Mouse (Mus musculus) heart, embryonic 10.5 days (tissue): ENCODE data around the gene Rbks. TPM values are rescaled to one million over a fixed set of nuclear protein-coding genes. Genes with fewer than 3 reads are reported as not detected.

ENCODE experiments used
- DNase-seq: peaks from one replicate; pipeline ENCODE4 v3.0.0-alpha.2; 2017; ENCODE audit warnings: low spot score
- H3K27ac ChIP-seq: fragments of 300-500 bp; sonication (generic); 2 replicates; pipeline ENCODE4 v1.5.1; 2016; ENCODE audit warnings: mild to moderate bottlenecking
- H3K27me3 ChIP-seq: fragments of 300-500 bp; sonication (generic); 2 replicates; pipeline ENCODE4 v1.6.1; 2016; ENCODE audit warnings: mild to moderate bottlenecking; ENCODE audit not compliant: poor library complexity, insufficient read depth, severe bottlenecking
- H3K36me3 ChIP-seq: fragments of 300-500 bp; sonication (generic); 2 replicates; pipeline ENCODE4 v1.6.1; 2016; ENCODE audit warnings: mild to moderate bottlenecking, moderate library complexity
- H3K4me1 ChIP-seq: fragments of 300-500 bp; sonication (generic); 2 replicates; pipeline ENCODE4 v1.6.1; 2016; ENCODE audit warnings: mild to moderate bottlenecking
- H3K4me3 ChIP-seq: fragments of 300-500 bp; sonication (generic); 2 replicates; pipeline ENCODE4 v1.5.1; 2016; ENCODE audit warnings: mild to moderate bottlenecking, moderate library complexity
- H3K9me3 ChIP-seq: fragments of 300-500 bp; sonication (generic); 2 replicates; pipeline ENCODE4 v1.6.1; 2016; ENCODE audit warnings: mild to moderate bottlenecking, moderate library complexity
- WGBS: fragments of 180-500 bp; shearing (Covaris S2); methylation state at CpG from one replicate; pipeline ENCODE4 v1.1.7; 2016; 5-methylcytosine and 5-hydroxymethylcytosine counted together
- polyA plus RNA-seq: library from polyadenylated mRNA; unstranded; fragments of >200 nt; fragmentation: Nextera tagmentation; extraction: Ambion mirVana; gene quantifications from 2 replicates; pipeline ENCODE4 v1.2.1, GENCODE M21; 2016

The Rbks gene
- polyA plus RNA-seq, 1 experiment from 2014 or later, result 6.8 TPM

DNA sequence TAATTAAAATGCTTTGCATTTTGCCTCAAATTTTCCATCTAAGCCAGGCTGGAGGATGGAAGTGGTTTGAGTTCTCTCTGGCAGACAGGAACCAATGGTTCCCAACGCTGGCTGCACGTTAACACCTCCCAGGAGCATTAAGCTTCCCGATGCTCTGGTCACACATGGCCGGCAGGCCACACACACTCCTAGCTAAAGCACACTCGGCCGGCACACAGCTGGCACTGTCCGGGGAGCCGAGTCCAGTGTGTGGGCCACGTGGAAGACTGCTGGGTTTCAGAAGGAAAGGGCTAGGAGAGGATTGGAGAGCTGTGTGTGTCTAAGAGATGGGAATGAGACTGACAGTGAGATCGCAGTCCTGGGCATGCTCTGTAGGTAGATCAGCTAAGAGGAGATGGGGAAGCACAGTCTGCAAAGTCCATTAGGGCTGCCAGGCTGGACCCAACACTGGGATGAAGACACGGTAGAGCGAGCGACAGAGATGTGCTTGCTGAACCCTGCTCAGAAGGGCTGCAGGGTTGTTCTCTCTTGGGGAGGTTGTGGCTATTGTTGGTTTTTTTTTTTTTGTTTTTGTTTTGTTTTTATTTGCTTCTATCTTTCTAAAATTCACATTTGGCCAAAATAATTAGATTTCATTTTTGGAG, 29.0 kb downstream of the Rbks start:
- H3K27ac ChIP-seq, result no peak overlapping the region
- 85% methylated on average over 13 of the region's 13 CpGs for WGBS
- H3K27me3 ChIP-seq, result no peaks in the 10 kb centered on the region
- DNase-seq, result no peak
- H3K9me3 ChIP-seq, result no peaks in the 10 kb centered on the region
- H3K36me3 ChIP-seq, result no peaks in the 10 kb centered on the region
- H3K4me1 ChIP-seq, result peaks cover 7% of the 10 kb centered on the region; the same call in 1 of the 2 replicates
- H3K4me3 ChIP-seq, result no peak overlapping the region

DNA sequence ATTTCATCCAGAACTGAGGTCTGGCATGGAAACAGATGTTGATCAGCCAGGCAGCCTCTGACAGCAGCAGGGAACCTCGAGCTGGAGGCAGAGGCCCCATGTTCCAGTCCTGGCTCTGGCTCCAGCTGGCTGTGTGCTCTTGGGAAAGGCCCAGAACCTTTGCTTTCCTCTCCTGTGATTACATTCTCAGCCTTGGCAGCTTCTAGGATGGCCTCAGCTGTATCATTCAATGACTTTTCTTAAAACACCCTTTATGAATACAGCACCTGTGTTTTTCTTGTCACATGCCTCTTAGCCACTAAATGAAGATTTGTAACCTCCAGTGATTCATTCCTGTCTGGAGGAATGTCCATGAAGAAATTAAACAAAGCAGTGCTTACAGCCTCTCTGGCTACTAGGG, 31.3 kb downstream of the Rbks start:
- H3K36me3 ChIP-seq, result no peaks in the 10 kb centered on the region
- 46% methylated on average over 1 of the region's 1 CpGs for WGBS
- H3K4me3 ChIP-seq, result no peak overlapping the region
- no peaks in the 10 kb centered on the region for H3K27me3 ChIP-seq
- no peak overlapping the region for H3K27ac ChIP-seq
- H3K4me1 ChIP-seq, result peaks cover 7% of the 10 kb centered on the region; the same call in 1 of the 2 replicates
- no peak for DNase-seq
- no peaks in the 10 kb centered on the region for H3K9me3 ChIP-seq

DNA sequence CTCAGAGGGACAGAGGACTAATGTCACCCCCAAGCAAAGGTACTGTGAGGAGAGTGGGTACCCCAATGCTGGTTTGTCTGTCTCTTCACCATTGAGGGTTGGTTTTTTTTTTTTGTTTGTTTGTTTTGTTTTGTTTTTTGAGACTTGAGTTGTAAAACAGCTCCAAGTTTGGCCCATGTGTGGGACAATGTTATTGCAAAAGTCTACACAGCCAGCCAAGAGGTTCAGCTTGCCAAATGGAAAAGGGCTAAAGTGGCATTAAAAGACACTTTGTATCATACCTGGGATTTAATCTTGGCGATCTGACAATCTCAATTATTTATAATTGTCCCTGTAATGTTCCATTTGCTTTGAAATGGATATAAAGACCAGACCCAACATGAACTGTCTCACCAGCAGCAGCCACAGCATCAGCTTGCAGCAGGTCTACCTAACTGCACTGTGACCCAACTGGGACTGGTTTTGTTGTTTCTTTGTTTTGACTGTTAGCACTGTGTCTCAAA, 41.7 kb downstream of the Rbks start:
- H3K4me1 ChIP-seq, result no peaks in the 10 kb centered on the region
- H3K9me3 ChIP-seq, result no peaks in the 10 kb centered on the region
- H3K27me3 ChIP-seq, result no peaks in the 10 kb centered on the region
- 0 out of 2 replicates have a peak, but pooled peaks cover 7% of the 10 kb centered on the region for H3K36me3 ChIP-seq
- WGBS, result 79% methylated on average over 1 of the region's 1 CpGs
- H3K4me3 ChIP-seq, result no peak overlapping the region
- DNase-seq, result no peak
- H3K27ac ChIP-seq, result no peak overlapping the region

DNA sequence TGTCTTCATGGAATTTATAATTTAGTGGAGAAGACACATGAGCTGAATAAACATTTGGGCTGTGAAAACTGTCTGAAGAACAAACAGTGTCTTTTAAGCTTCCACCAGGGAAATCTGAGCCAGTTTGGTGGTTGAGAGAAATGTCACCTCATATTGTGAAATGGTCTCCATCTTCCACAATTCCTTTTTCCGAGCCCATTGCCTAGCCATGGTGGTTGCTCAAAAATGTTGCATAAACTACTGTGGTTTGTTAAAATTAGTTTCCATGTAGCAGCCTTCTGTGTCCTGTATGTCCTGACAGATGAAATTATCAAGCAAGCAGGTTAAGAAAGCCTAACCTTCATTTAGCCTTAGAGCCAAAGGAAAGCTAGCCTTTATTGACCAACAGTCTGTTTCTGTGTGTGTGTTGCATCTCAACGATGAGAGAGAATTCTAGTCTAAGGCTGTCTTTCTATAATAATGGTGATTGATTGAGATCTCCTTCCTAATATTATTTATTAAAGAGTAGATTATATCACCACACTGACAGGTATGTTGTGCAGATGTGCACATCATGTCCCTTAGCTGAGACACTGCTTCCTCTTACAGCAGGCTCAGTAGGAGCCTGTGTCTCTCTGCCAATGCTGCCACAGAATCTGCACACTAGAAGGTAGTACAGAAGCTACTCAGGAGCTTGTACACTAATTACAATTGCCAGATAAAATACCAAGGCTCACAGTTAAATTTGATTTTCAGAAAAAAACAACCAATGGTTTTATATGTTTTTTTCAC, 46.7 kb downstream of the Rbks start:
- Histone ChIP-seq H3K9me3 (no peaks in the 10 kb centered on the region), H3K27ac (no peak overlapping the region), H3K36me3 (0 out of 2 replicates have a peak, but pooled peaks cover 7% of the 10 kb centered on the region), H3K27me3 (no peaks in the 10 kb centered on the region), H3K4me3 (no peak overlapping the region), H3K4me1 (no peaks in the 10 kb centered on the region)
- 90% methylated on average over 2 of the region's 2 CpGs for WGBS
- no peak for DNase-seq

DNA sequence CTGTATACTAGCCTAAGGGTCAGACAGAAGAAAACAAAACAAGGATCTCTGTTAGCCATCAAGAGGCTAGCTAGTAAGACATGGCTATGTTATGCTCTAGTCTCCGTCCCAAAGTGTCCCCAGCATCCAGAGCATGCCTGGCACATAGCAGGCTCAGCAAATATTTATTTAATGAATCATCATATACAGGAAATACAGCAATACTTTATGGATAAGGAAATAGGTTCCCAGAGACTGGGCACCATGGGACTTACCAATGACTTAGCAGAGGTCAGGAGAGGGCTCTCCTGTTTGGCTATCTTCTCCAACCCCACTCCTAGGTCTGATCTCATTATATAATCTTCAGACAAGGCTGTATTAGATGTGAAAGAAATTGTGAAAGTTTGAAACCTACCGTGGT, 50.1 kb downstream of the Rbks start:
- Histone ChIP-seq H3K4me1 (peaks cover 11% of the 10 kb centered on the region; the same call in 1 of the 2 replicates), H3K4me3 (no peak overlapping the region), H3K9me3 (no peaks in the 10 kb centered on the region), H3K27me3 (no peaks in the 10 kb centered on the region), H3K36me3 (0 out of 2 replicates have a peak, but pooled peaks cover 2% of the 10 kb centered on the region), H3K27ac (no peak overlapping the region)
- DNase-seq, result no peak
- 77% methylated on average over 2 of the region's 2 CpGs for WGBS

DNA sequence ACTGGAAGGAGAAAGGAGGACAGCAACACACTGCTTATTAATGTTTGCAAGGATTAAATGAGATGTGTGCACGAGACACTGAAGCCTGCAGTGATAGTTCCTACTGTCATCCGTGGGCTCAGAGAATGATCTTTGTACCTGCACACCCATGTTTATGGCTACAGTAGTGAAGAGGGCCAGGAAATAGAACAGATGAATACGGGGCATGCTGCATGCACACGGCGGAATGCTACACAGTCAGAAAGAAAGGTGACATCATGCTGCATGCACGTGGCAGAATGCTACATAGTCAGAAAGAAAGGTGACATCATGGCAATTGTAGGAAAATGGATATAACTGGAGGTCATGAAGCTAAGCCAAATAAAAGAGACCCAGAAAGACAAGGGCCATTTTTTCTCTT, 50.9 kb downstream of the Rbks start:
- Histone ChIP-seq H3K9me3 (no peaks in the 10 kb centered on the region), H3K36me3 (0 out of 2 replicates have a peak, but pooled peaks cover 2% of the 10 kb centered on the region), H3K4me3 (no peak overlapping the region), H3K27me3 (no peaks in the 10 kb centered on the region), H3K27ac (no peak overlapping the region), H3K4me1 (peaks cover 11% of the 10 kb centered on the region; the same call in 1 of the 2 replicates)
- WGBS, result 89% methylated on average over 6 of the region's 6 CpGs
- no peak for DNase-seq

DNA sequence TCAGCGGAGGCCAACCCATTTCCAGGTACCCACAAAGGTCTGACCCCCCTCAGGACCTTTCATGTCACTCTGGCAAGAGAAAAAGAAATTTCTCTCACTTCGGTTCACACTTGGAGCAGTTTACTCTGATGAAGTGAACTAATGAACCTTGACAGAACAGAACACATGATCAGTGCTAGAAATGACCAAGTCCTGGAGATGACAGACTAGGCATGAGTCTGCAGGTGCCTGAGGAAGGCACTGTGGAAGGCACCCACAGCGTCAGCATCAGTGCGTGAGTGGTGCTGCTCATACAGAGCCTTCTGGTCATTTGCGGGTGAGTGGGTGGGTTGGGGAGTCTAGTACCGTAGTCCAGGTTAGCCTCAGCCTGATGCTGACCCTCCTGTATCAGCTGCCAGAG, 51.6 kb downstream of the Rbks start:
- WGBS, result 94% methylated on average over 6 of the region's 6 CpGs
- H3K4me3 ChIP-seq, result no peak overlapping the region
- H3K9me3 ChIP-seq, result no peaks in the 10 kb centered on the region
- no peaks in the 10 kb centered on the region for H3K27me3 ChIP-seq
- DNase-seq, result no peak
- H3K36me3 ChIP-seq, result 0 out of 2 replicates have a peak, but pooled peaks cover 2% of the 10 kb centered on the region
- H3K27ac ChIP-seq, result peak overlapping the region; percentile 36; the same call in 1 of the 2 replicates
- peaks cover 11% of the 10 kb centered on the region; the same call in 1 of the 2 replicates for H3K4me1 ChIP-seq

DNA sequence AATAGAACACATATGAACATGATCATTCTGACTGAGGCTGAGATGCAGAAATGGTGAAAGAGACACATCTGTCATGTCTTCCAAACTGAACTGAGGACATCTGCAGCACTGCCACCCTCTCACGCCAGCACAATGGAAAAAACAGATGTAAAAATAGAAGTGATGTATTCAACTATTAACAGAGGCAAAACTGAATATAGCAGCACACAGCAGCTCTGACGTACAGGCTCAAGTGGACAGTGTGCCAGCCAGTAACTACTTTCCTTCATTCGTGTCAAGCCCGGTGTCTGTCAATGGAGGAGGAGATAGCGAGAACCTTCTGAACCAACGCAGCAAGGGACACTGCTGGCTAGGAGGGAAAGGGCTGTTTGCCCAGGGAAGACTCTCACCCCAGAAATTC, 52.6 kb downstream of the Rbks start:
- H3K36me3 ChIP-seq, result 0 out of 2 replicates have a peak, but pooled peaks cover 2% of the 10 kb centered on the region
- DNase-seq, result no peak
- no peaks in the 10 kb centered on the region for H3K9me3 ChIP-seq
- peaks cover 11% of the 10 kb centered on the region; the same call in 1 of the 2 replicates for H3K4me1 ChIP-seq
- no peaks in the 10 kb centered on the region for H3K27me3 ChIP-seq
- no peak overlapping the region for H3K4me3 ChIP-seq
- peak overlapping the region; percentile 45; the same call in 1 of the 2 replicates for H3K27ac ChIP-seq
- 73% methylated on average over 6 of the region's 6 CpGs for WGBS

DNA sequence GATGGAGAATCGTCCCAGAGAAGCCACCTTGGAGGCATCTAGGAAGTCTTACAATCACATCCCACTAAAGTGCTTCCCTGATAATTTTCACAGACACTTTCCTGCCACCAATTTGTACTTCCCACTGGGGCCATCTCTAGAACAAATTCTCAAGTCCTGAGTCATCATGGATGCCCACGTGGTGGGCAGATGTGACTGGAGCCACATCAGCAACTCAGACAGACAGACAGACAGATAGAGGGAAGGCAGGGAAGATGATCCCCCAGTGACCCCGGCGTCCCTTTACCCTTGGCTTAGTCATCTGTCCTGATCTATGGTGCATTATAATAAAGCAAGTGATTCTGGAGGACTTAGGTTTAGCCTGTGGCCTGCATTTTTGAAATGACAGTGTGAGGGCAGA, 53.2 kb downstream of the Rbks start:
- Histone ChIP-seq H3K27me3 (no peaks in the 10 kb centered on the region), H3K27ac (peak overlapping the region; percentile 17; the same call in 1 of the 2 replicates), H3K4me1 (peaks cover 11% of the 10 kb centered on the region; the same call in 1 of the 2 replicates), H3K9me3 (no peaks in the 10 kb centered on the region), H3K4me3 (no peak overlapping the region), H3K36me3 (0 out of 2 replicates have a peak, but pooled peaks cover 2% of the 10 kb centered on the region)
- no peak for DNase-seq
- 74% methylated on average over 4 of the region's 4 CpGs for WGBS

DNA sequence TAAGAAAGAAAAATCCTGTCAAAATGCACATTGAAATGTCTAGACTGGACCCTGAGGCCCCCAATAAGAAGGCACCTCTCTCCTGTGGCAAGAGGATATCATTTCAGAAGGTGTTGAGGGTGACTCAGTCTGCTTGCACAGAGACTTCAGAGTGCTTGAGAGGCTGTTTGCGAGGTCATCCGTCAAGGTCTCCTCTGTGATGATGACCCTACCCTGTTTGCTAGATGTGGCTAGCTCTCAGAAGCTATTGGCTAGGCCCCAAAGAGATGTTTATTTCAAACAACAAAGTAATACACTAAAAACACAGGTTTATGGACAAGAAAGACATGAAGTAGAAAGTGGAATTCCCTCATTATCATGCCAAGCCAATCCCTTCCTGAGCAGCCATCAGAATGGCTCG, 55.1 kb downstream of the Rbks start:
- WGBS, result 87% methylated on average over 3 of the region's 3 CpGs
- H3K9me3 ChIP-seq, result no peaks in the 10 kb centered on the region
- H3K4me1 ChIP-seq, result peaks cover 11% of the 10 kb centered on the region
- no peak for DNase-seq
- H3K36me3 ChIP-seq, result no peaks in the 10 kb centered on the region
- H3K4me3 ChIP-seq, result no peak overlapping the region
- H3K27me3 ChIP-seq, result no peaks in the 10 kb centered on the region
- H3K27ac ChIP-seq, result no peak overlapping the region

DNA sequence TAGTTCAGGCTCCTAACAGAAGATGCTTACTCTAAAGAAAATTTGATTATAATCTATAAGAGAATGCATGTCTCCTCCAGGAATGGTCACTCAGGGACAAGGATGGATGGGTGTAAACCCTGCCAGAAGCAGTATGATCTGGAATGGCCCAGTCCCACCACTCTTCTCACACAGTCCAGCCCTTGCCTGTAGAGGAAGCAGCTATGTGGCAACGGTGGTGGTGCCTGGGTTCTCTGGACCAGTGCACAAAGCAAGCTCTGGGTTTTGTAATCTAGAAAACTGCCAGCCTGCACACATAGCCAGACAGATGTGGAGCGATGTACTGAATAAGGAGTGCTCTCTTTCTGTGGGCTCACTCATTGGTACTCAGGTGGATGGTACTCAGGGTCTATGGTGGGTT, 56.9 kb downstream of the Rbks start:
- H3K4me1 ChIP-seq, result peaks cover 26% of the 10 kb centered on the region
- H3K36me3 ChIP-seq, result no peaks in the 10 kb centered on the region
- no peak overlapping the region for H3K4me3 ChIP-seq
- no peak overlapping the region for H3K27ac ChIP-seq
- WGBS, result 83% methylated on average over 2 of the region's 2 CpGs
- no peaks in the 10 kb centered on the region for H3K27me3 ChIP-seq
- H3K9me3 ChIP-seq, result no peaks in the 10 kb centered on the region
- DNase-seq, result no peak

DNA sequence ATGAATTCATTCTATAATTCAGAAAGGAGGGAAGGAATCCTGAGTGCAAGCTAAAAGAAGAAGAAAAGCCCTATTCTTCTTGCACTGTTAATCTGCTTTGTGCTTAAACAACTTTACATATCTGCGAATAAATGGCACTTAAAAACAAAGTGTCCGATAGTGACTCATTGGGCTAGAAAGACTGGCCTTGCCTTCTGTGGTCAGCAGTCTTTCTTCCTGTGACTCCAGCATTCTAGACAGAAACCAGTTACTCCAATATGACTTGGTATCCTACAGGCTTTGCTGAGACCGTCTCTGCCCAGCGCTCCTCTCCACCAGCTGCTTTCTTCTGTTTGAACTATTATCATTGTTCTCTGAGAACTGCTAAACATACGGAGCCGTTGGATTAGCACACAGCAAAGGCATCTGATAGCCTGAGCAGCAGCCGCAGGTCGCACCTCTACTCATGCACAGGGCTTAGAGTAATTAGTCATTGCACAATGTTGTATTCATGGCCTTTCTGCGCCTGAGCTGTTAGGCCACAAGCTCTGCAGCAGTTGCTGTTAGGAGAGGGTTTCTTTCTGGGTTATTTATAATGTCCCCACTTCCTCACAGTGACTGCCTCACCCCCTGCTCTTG, 60.7 kb downstream of the Rbks start:
- 55% methylated on average over 9 of the region's 9 CpGs for whole genome bisulfite sequencing
- Histone ChIP-seq H3K27me3 (no peaks in the 10 kb centered on the region), H3K36me3 (peaks cover 2% of the 10 kb centered on the region; the same call in 1 of the 2 replicates), H3K9me3 (no peaks in the 10 kb centered on the region), H3K27ac (no peak overlapping the region; the same call in 1 of the 2 replicates), H3K4me3 (no peak overlapping the region), H3K4me1 (peaks cover 15% of the 10 kb centered on the region)
- DNase-seq, result no peak
